Mouse (Mus musculus) embryonic facial prominence, embryonic 13.5 days (tissue): ENCODE measurements around the gene Agpat1. TPM values are rescaled to one million over a fixed set of nuclear protein-coding genes. Genes with fewer than 3 reads are reported as not detected.

Source experiments
- ATAC-seq: fragments of 200-750 bp; cut with Nextera tagmentation; 2 replicates; pipeline ENCODE4 v1.8.0; 2017; ENCODE audit warnings: low read depth; ENCODE audit not compliant: insufficient number of reproducible peaks, insufficient read depth, low FRiP score, low TSS enrichment
- H3K27ac ChIP-seq: fragments of 300-500 bp; sonication (generic); 2 replicates; pipeline ENCODE4 v1.5.1; 2015; ENCODE audit warnings: moderate library complexity, mild to moderate bottlenecking, inconsistent platforms
- H3K27me3 ChIP-seq: fragments of 300-500 bp; sonication (generic); 2 replicates; pipeline ENCODE4 v1.6.1; 2015; ENCODE audit warnings: mild to moderate bottlenecking, inconsistent platforms
- H3K36me3 ChIP-seq: fragments of 300-500 bp; sonication (generic); 2 replicates; pipeline ENCODE4 v1.6.1; 2015; ENCODE audit warnings: mild to moderate bottlenecking, inconsistent platforms
- H3K4me1 ChIP-seq: fragments of 300-500 bp; sonication (generic); 2 replicates; pipeline ENCODE4 v1.6.1; 2015; ENCODE audit warnings: inconsistent platforms
- H3K4me2 ChIP-seq: fragments of 300-500 bp; sonication (generic); 2 replicates; pipeline ENCODE4 v1.6.1; 2015; ENCODE audit warnings: moderate library complexity, mild to moderate bottlenecking, inconsistent platforms
- H3K4me3 ChIP-seq: fragments of 300-500 bp; sonication (generic); 2 replicates; pipeline ENCODE4 v1.5.1; 2015; ENCODE audit warnings: mild to moderate bottlenecking, inconsistent platforms
- H3K9ac ChIP-seq: fragments of 300-500 bp; sonication (generic); 2 replicates; pipeline ENCODE4 v1.6.1; 2015; ENCODE audit warnings: mild to moderate bottlenecking, inconsistent platforms
- H3K9me3 ChIP-seq: fragments of 300-500 bp; sonication (generic); 2 replicates; pipeline ENCODE4 v1.6.1; 2016; ENCODE audit warnings: inconsistent platforms
- WGBS: fragments of 180-500 bp; shearing (Covaris S2); methylation state at CpG from one replicate; pipeline ENCODE4 v1.1.7; 2015; ENCODE audit warnings: mixed read lengths; 5-methylcytosine and 5-hydroxymethylcytosine counted together
- polyA plus RNA-seq: library from polyadenylated mRNA; unstranded; fragments of >200 nt; fragmentation: Nextera tagmentation; extraction: Ambion mirVana; gene quantifications from 2 replicates; pipeline ENCODE4 v1.2.1, GENCODE M21; 2015

Gene Agpat1
- polyA plus RNA-seq, 1 experiment from 2014 or later: 57.5 TPM

DNA sequence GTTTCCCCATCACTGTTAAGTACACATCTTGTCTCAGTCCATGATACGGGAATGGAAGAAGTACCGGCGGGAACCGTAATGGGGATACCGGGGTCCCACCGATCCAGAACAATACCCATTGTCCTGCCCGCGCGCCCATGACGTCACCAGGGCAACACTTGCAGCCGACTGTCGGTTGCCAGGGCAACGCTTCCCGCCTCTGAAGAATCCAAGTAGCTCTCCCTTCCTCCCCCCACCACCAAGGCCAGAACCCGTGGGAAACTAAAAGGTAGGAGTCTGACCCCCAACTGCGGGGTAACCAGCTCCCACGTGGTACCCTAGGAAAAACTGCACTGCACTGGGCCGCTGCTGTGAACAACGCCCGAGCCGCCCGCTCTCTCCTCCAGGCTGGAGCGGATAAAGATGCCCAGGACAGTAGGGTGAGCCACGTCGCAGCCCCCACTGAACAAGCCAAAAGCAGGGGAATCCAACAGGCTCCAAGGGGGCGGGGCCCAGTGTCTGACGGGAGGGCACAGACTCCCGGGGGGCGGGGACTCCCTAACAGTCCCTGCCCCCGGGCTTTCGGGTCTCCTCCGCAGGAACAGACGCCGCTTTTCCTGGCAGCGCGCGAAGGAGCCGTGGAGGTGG lies 17.2 kb upstream of the Agpat1 start:
- peak overlapping the region; percentile 75 for H3K4me3 ChIP-seq
- H3K9ac ChIP-seq: peak overlapping the region; percentile 95
- peak overlapping the region; percentile 98 for H3K27ac ChIP-seq
- ATAC-seq: peak; percentile 79
- under 1% methylated on average over 38 of the region's 38 CpGs for WGBS
- peaks cover 52% of the 10 kb centered on the region for H3K4me1 ChIP-seq
- no peaks in the 10 kb centered on the region for H3K9me3 ChIP-seq
- H3K36me3 ChIP-seq: no peaks in the 10 kb centered on the region
- no peaks in the 10 kb centered on the region for H3K27me3 ChIP-seq
- H3K4me2 ChIP-seq: peak overlapping the region; percentile 91

DNA sequence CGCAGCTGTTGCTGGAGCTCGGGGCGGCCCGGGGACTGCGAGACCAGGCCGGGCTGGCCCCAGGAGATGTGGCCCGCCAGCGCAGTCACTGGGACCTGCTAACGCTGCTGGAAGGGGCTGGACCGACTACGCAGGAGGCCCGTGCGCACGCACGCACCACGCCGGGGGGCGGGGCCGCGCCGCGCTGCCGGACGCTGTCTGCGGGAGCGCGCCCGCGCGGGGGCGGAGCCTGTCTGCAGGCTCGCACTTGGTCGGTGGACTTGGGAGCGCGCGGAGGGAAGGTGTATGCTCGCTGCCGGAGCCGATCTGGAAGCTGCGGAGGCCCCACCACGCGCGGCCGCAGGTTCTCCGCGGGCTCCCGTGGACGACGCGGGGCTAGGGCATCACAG lies 16.6 kb upstream of the Agpat1 start:
- WGBS: under 1% methylated on average over 50 of the region's 50 CpGs
- no peaks in the 10 kb centered on the region for H3K9me3 ChIP-seq
- no peaks in the 10 kb centered on the region for H3K36me3 ChIP-seq
- no peaks in the 10 kb centered on the region for H3K27me3 ChIP-seq
- peak overlapping the region; percentile 98 for H3K27ac ChIP-seq
- H3K4me1 ChIP-seq: peaks cover 52% of the 10 kb centered on the region
- H3K4me2 ChIP-seq: peak overlapping the region; percentile 91
- H3K9ac ChIP-seq: peak overlapping the region; percentile 95
- H3K4me3 ChIP-seq: peak overlapping the region; percentile 75
- ATAC-seq: peak; percentile 77

DNA sequence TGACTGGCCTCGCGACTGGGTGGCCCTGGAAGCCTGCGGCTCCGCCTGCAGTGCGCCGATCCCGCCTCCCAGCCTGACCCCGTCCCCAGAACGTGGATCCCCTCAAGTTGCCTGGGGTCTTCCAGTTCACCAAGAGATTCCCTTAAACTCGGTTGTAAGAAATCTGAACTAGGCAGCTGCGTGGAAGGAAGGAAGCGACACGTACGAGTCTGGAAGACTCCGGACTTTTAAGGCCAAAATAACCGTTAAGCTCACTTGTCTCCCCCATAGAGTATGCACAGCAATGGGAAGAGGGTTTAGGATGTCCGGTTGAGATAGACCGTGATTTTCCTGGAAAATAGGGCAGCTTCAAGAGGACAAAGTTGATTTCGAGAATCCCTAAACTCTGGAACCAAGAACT lies 16.2 kb upstream of the Agpat1 start:
- H3K36me3 ChIP-seq: no peaks in the 10 kb centered on the region
- no peak for ATAC-seq
- H3K9me3 ChIP-seq: no peaks in the 10 kb centered on the region
- H3K27me3 ChIP-seq: no peaks in the 10 kb centered on the region
- WGBS: 3% methylated on average over 19 of the region's 19 CpGs
- H3K27ac ChIP-seq: peak overlapping the region; percentile 98
- peak overlapping the region; percentile 95 for H3K9ac ChIP-seq
- H3K4me1 ChIP-seq: peaks cover 52% of the 10 kb centered on the region
- peak overlapping the region; percentile 91 for H3K4me2 ChIP-seq
- H3K4me3 ChIP-seq: peak overlapping the region; percentile 75

DNA sequence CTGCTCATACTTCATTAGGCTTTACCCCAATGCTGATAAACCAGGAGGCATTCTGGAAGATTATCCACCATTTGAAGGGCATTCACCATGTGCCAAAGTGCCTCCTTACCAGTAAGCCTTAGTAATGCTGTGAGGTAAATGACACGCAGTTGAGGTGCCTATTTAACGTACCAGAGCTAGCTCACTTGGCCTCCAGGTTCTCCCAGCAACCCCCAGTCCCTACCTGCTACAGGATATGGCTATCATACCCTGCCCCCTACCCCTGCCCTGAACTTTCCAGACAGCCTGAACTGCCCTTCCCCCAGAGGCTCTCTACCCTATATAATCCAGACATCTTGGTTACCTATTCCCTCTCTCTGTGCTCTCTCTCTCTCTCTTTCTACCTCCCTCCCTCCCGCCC lies 15.3 kb upstream of the Agpat1 start:
- 56% methylated on average over 3 of the region's 3 CpGs for WGBS
- H3K9me3 ChIP-seq: no peaks in the 10 kb centered on the region
- no peak for ATAC-seq
- no peak overlapping the region for H3K27ac ChIP-seq
- H3K9ac ChIP-seq: no peak overlapping the region
- H3K4me1 ChIP-seq: peaks cover 53% of the 10 kb centered on the region
- no peaks in the 10 kb centered on the region for H3K36me3 ChIP-seq
- H3K27me3 ChIP-seq: no peaks in the 10 kb centered on the region
- no peak overlapping the region; the same call in 1 of the 2 replicates for H3K4me2 ChIP-seq
- H3K4me3 ChIP-seq: no peak overlapping the region

DNA sequence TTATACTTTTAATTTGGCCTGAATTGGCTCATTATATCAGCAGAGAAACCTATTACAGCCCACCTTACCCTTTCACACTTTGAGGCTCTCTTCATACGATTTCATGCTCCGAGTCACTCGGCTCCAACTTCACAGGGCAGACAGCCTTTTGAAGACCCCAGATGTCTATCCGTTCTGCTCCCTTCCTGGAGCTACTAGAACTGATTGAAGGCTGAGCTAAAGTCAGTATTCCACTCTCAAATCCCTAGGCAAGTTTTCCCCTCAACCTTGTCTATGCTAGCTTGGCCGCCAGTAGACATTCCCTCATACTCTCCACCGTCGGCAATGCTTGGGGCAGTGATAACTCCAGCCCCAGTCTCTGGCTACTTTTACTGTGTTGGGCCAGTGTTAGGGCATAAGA lies 14.9 kb upstream of the Agpat1 start:
- H3K27ac ChIP-seq: no peak overlapping the region; the same call in 1 of the 2 replicates

DNA sequence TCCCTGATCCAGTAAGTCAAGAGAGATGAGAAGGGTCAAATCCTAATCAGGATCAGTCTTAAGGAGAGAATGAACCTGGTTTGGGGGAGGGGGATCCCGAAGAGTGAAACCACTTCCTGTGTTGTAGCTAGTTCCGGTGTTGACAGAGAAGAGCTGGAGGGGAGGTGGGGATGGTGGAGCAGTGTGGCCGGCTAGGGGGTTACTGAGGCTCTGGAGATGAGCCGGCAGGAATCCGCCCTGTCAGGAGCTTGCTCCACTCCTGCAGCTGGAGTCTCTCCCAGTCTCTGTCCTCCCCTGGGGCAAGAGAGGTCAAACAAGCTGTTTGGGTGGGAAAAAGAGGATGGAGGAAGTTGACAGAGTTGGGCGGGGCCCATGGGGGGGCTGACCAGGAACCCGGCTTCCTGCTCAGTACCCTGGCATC lies 14.4 kb upstream of the Agpat1 start, which contains the start of gene Gpsm3:
Gene Gpsm3 (plus strand): TSS at position 126 of the 421 bp plus-strand sequence.
- Histone ChIP-seq H3K9ac (0 out of 2 replicates have a peak within 1 kb of the TSS, but pooled peaks have one; percentile 27), H3K36me3 (peaks cover 8% of the 10 kb centered on the region), H3K27me3 (no peaks in the 10 kb centered on the region), H3K4me1 (peaks cover 62% of the 10 kb centered on the region), H3K9me3 (no peaks in the 10 kb centered on the region), H3K4me2 (peak within 1 kb of the TSS; percentile 96), H3K27ac (peak within 1 kb of the TSS; percentile 99; the same call in 1 of the 2 replicates), H3K4me3 (no peak within 1 kb of the TSS; the same call in none of the 2 replicates)
- 11% methylated on average over 7 of the region's 7 CpGs for WGBS
- no peak for ATAC-seq

More for the DNA sequence above, 14.9 kb upstream of the Agpat1 start:
- no peak for ATAC-seq
- Histone ChIP-seq H3K9me3 (no peaks in the 10 kb centered on the region), H3K27me3 (no peaks in the 10 kb centered on the region), H3K9ac (no peak overlapping the region), H3K4me2 (peak overlapping the region; percentile 96), H3K36me3 (peaks cover 3% of the 10 kb centered on the region; the same call in 1 of the 2 replicates), H3K4me3 (no peak overlapping the region), H3K4me1 (peaks cover 58% of the 10 kb centered on the region)
- WGBS: 25% methylated on average over 7 of the region's 7 CpGs

DNA sequence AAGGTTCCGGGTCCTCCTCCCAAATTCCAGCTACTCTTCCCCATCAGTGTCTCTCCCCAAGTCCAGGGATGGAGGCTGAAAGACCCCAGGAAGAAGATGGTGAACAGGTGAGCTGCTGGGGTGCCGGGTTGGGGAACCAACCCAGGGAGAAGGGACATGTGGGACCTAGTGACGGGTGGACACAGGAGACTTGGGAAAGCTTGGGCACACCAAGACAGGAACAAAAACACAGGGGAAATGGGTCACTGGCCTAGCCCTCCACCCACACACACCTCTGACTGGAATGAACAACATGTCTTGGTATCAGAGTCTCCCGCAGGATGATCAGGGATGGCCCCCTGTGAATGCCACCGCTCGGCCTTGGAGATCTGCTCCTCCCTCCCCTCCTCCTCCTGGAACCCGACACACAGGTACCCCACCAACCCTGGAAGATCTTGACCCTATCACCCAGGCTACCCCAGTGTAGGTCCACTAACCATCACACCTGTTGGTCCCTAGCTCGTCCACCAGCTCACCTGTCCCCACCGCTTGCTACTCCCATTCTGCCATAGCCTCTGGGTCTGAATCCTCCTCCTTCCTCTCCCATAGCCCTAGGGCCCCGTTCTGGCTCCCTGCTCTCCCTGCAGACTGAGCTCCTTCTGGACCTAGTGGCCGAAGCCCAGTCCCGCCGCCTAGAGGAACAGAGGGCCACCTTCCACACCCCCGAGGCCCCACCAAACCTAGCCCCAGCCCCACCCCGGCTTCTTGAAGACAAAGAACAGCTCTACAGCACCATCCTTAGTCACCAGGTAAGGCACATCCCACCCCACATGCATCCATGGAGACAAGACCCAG lies 13.7 kb upstream of the Agpat1 start:
- peak overlapping the region; percentile 96 for H3K4me2 ChIP-seq
- H3K27me3 ChIP-seq: no peaks in the 10 kb centered on the region
- H3K9me3 ChIP-seq: no peaks in the 10 kb centered on the region
- H3K4me1 ChIP-seq: peaks cover 69% of the 10 kb centered on the region
- H3K27ac ChIP-seq: peak overlapping the region; percentile 99; the same call in 1 of the 2 replicates
- no peak overlapping the region; the same call in 1 of the 2 replicates for H3K4me3 ChIP-seq
- no peak for ATAC-seq
- H3K9ac ChIP-seq: 0 out of 2 replicates have a peak overlapping the region, but pooled peaks have one; percentile 97
- H3K36me3 ChIP-seq: peaks cover 15% of the 10 kb centered on the region
- WGBS: 59% methylated on average over 15 of the region's 15 CpGs

DNA sequence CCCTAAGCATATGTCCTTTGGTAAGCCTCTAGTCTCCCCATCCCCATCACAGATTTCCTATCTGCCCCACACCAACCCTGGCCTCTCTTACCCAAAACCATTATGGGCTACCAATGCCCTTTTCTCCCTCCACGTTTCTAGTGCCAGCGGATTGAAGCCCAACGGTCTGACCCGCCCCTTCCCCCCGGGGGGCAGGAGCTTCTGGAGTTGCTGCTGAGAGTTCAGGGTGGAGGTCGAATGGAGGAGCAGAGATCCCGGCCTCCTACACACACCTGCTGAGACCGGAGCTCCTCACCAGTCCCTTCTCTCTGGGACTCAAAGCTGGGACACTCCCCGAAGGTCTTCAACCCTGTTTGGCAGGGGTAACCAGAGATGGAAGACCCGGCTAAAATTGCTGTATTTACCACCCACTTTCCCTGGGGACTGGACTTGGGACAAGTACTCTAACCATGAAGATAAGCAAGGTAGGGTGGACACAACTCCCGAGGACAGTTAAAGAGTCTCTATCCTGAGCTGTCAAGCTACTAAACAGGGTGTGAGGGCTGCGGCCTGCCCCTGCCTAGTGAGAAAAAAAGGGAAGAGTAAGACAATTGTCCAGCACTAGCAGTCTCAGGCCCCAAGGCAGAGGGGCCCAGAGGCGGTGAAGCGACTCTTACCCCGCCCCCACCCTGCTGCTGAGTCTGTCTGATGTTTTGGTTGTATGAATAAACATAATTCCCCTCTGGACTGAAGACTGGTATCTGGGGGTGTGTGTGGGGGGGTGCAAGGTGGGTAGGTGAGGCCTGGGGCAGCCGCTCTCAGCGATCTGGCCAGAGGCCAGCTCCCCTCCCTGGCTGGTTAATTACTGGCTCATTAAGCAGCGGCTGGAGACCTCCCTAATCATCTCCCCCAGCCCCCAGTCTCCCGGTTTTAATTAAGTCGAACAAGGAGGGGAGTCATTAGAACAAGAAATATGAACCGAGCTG lies 12.8 kb upstream of the Agpat1 start, which contains the start of gene Pbx2:
Gene Pbx2 (plus strand): TSS at position 238 of the 965 bp plus-strand sequence.
- Histone ChIP-seq H3K9me3 (no peaks in the 10 kb centered on the region), H3K27ac (peak within 1 kb of the TSS; percentile 99), H3K4me2 (peak within 1 kb of the TSS; percentile 96), H3K9ac (peak within 1 kb of the TSS; percentile 97), H3K4me1 (peaks cover 70% of the 10 kb centered on the region), H3K4me3 (peak within 1 kb of the TSS; percentile 86), H3K27me3 (no peaks in the 10 kb centered on the region), H3K36me3 (peaks cover 23% of the 10 kb centered on the region)
- WGBS: 4% methylated on average over 21 of the region's 21 CpGs
- 0 out of 2 replicates have a peak, but pooled peaks have one; percentile 8 for ATAC-seq

DNA sequence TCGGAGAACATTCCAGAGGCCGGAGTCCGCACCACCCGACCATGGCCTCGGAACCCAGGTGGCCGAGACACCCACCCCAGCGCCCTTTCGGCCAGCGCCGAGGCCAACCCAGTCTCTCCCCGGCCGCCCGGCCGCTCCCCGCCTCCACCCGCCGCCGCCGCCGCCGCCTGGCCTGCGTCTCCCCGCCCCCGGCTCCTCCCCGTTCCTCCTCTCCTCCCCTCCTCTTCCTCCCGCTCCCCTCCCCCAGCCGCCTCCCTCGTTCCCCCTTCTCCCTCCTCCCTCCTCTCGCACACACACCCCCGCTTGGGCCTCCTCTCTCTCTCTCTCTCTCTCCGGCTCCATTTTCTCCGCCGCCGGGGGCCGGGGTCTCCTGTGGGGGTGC lies 12.1 kb upstream of the Agpat1 start:
- peaks cover 72% of the 10 kb centered on the region for H3K4me1 ChIP-seq
- peak overlapping the region; percentile 96 for H3K4me2 ChIP-seq
- peak overlapping the region; percentile 97 for H3K9ac ChIP-seq
- no peaks in the 10 kb centered on the region for H3K9me3 ChIP-seq
- H3K36me3 ChIP-seq: peaks cover 28% of the 10 kb centered on the region
- WGBS: 1% methylated on average over 20 of the region's 35 CpGs
- peak overlapping the region; percentile 86 for H3K4me3 ChIP-seq
- no peaks in the 10 kb centered on the region for H3K27me3 ChIP-seq
- ATAC-seq: peak; percentile 23; the same call in 1 of the 2 replicates
- H3K27ac ChIP-seq: peak overlapping the region; percentile 99

DNA sequence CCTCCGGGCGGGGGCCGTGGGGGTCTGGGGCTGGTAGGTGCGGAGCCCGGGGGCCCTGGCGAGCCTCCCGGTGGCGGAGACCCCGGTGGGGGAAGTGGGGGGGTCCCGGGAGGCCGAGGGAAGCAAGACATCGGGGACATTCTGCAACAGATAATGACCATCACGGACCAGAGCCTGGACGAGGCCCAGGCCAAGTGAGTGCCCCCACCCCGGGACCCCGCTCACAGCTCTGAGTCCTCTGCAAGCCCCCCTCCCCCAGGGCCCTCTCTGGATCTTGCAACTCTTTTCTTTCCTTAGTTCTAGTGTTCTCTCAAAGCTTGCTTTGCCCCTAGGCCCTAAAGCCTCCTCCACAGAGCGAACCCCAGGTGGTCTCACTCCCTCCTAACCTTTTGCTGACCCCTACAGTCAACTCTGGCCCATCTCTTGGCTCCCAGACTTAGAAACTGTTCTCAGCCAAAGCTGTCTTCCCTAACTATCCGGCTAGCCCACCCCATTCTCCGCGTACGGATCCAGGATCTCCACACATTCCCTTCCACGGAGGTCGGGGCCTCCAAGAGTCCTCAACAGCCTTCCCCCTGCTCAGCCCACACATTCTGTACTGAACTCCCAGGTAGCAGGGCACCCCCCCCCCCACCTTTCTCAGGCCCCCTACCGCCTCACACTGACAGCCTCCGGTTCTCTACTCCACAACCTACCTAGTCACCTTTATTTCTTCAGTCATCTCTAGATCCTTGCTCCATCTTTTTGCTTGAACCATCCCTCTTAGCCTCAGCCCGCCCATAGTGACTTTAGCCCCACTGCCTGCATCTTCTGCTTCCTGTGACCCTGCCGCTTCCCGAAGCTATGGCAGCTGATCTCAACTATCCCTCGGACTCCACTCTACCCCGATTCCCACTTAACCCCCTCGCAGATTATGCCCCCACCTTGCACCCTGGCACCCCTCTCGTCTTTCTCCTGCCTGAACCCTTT lies 11.2 kb upstream of the Agpat1 start:
- under 1% methylated on average over 32 of the region's 32 CpGs for WGBS
- H3K4me2 ChIP-seq: peak overlapping the region; percentile 96

More for the DNA sequence above, 11.2 kb upstream of the Agpat1 start:
- peak overlapping the region; percentile 97 for H3K9ac ChIP-seq
- H3K4me1 ChIP-seq: peaks cover 78% of the 10 kb centered on the region
- H3K36me3 ChIP-seq: peaks cover 28% of the 10 kb centered on the region
- H3K4me3 ChIP-seq: peak overlapping the region; percentile 86
- peak overlapping the region; percentile 99 for H3K27ac ChIP-seq
- H3K27me3 ChIP-seq: no peaks in the 10 kb centered on the region
- H3K9me3 ChIP-seq: no peaks in the 10 kb centered on the region
- no peak for ATAC-seq
